Mouse (Mus musculus) cerebellum, adult 2 months (tissue): ENCODE results near the gene Tango6.

Source experiments
- CTCF ChIP-seq: fragments of 200-500 bp; IDR thresholded peaks from 2 replicates; pipeline ENCODE4 v1.5.1; 2011; ENCODE audit warnings: low read depth, mild to moderate bottlenecking, control low read depth, low read length, moderate library complexity, borderline replicate concordance; ENCODE audit not compliant: insufficient read depth
- POLR2A ChIP-seq: fragments of 200-500 bp; IDR thresholded peaks from 2 replicates; pipeline ENCODE4 v1.6.1; 2011; ENCODE audit warnings: low read length, control low read depth, borderline replicate concordance; ENCODE audit not compliant: insufficient read depth

GRCm38 (mm10) chr8:106839209-106840001 is 156.5 kb downstream of the Tango6 start:
- TF ChIP-seq CTCF (no peak), POLR2A (no peak)
